Mouse (Mus musculus) ZHBTc4 (cell line): ENCODE measurements at regions not wholly inside any gene's neighbourhood (a gene's known extent, or its start where the extent isn't known, plus 50 kb on each side); places are given as distances from the start of the nearest gene placed in this dataset.

Experiments
- DNase-seq: peaks from one replicate; pipeline ENCODE4 v3.0.0-alpha.2; 2011; ENCODE audit warnings: low read depth, low spot score

DNA sequence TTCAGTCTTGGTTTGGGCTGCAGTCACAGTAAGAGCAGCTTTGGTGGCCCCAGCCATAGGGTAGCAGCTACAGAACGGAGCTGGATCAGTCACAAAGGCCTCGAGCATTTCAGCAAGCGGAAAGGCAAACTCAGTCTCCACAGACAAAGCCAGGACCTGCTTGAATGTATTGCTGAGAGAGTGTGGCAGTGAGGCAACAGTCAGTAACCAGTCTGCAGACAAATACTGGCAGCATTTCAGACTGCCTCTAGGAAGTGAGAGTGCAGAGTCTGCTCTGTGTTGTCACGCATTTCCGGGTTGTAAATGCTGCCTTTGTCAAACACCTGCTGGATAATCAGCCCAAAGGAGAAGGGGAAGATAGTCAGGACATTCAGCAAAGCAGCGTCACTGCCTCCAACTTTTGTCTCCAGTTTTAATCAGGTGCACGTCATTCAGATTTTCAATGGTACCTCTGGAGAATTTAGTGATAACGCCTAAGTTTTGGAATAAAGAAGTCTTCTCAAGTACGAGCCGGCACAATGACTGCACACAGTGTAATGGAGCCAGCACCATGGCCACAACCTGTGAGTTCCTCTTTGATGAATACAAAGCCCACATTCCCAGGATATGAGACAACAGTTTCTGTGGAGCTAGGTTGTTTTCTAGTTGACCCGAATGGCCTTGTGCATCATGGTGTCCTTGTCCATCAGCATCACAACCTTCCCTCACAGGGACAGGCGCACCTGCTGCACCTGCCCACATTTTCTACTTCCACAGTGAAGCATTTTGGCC lies 224.3 kb upstream of the Tmem161b start:
- peak; percentile 55 for DNase-seq

DNA sequence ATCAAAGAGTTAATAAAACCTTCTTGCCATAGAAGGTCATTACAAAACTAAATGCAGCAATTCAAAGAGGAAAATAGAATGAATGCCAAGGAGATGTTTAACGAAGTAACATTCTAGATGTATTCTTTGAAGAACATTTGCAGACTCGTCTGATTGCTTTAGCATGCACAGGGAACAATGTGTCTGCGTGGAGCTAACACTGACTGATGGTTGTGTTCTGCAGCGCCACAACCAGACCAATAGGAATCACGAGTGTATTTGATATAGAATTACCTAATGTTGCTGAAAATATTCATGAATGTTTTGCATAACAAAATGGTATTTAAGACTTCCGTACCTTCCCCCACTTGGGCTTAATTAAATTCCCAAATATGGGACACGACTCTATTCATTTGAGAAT lies 200.3 kb upstream of the Tmem161b start:
- DNase-seq: no peak

DNA sequence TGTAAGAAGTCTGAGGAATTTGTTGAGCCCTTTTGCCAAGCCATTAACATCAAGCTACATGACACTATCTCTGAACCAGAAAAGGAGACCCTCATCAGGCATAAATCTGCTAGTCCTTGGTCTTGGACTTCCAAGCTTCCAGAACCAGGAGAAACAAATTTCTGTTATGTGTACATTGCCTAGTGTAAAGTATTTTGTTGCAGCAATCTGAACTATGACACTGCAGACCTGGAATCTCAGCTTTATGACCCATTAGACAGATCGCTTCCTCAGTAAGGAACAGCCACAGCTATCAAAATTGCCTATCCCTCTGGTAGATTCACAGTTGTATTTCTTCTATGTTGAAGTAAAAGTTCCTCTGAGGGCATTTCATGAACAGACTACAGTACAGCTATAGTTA lies 199.1 kb upstream of the Tmem161b start:
- DNase-seq: no peak

DNA sequence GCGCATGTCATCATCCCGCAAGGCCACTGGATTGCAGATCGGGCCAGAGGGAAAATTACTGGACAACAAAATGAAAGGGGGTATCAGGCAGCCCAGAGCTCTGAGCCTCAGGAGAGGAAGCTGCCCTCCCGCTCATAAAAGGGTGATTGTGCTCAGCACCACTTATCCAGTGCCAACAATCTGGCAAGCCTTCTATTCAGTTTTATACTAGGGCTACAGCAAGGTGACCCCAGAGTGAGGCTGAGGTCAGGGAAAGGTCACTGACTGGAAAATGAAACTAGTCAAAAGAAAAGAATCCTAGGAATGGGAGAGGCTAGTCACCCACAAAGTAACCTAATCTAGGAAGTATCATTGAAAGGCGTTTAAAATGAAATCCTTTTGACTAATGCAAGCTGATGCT lies 198.5 kb upstream of the Tmem161b start:
- DNase-seq: peak; percentile 33

DNA sequence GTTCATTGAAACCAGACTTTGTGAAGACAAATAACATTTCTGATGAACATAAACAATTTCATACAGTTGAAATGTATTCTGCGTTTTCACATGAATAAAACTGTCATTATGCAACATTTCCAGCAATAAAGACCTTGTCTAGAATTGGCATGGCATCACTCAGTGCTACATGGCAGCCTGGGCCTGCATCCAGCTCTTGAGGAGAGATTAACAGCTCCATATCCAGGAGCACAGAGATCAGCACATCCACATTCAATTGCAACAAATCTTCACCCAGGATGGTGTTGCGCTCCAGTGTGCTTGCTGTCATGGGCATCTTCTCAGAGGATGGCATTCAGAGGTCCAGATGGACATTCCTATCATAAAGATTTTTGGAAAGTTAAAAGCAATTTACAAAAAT lies 196.7 kb upstream of the Tmem161b start:
- DNase-seq: no peak

DNA sequence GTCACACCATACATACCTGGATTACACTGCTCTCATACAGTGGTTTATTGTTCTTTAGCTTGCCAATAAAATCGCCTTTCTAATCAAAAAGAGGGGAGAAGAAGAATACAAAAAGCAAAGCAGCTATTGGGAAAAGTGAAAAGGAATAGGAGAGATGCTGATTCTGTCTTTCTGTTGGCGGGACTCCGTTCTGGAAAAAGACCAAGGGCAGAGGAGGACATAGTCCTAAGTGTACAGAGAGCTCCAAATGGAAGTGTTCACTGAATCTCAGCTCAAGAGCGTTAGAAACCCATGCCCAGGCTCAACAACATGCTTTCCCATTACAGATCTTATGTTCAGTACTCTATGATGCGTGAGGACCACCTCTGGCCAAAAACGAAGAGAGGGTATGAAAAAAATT lies 174.4 kb upstream of the Tmem161b start:
- no peak for DNase-seq

DNA sequence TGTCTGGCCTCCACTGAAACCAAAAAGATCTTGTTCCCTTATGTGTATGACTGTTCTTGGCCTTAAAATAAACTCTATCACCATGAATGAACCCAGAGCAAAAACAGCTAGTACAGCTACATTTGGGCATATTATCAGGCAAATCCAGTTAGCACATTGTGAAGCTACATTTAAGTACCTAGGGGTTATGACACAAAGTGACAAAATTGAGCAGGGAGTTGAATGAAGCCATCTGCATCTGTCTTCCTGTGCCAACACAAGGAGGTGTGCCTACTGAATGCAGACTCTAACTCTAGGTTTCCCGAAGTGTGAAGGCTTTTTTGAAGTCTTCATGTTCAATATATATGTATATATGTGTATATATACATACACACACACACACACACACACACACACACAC lies 169.9 kb upstream of the Tmem161b start:
- DNase-seq: no peak

DNA sequence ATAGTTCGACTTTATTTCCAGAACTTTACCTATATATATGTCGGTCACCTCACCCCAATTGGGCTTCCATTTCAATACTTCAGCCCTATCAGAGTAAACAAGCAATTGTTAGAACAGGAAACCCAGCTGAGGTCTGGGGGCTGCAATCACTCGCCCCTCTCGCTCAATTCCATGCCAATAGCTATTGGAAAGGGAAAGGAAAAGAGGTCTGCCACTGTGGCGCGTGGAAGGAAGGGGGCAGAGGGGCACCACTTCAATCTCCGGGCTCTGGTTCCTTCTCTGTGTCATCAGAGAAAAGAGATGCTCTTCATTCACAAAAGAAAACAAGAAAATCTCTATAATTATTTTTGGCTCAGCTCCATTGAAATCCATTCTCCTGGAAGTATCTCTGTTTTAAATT lies 167.1 kb upstream of the Tmem161b start:
- DNase-seq: no peak

DNA sequence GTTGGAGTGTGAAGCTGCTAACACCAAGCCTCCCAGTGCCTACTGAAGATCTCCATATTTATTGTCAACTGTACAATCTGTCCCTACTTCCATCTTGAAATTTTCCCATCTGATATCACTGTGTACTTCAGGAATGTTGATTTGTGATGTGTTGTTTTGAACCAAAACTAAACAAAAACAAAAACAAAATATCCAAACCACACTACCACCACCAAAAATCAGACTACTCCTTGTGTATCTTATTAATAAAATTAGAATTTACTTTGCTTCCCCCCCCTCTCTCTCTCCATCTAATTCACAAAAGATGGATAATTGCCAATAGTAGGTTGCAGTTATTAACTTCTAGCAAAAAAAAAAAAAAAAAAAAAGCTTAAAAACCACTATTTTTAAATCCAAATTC lies 166.5 kb upstream of the Tmem161b start:
- no peak for DNase-seq

DNA sequence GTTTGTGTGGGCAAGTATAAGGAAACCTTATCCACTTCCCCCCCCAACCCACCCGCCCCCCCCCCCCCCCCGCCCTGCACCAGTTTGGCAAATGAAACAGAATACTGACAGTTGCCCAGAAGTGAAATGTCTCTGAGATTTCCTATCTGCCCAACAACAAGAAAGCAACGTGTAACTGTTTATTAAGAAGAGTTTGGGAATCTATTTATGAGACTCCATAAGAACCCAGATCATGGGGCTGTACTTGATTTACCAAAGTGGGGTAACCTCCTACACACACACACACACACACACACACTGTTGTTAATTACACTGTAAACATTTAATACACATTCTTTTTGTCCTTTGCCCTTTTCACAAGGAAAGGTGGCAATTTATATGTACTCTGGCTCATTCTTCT lies 165.6 kb upstream of the Tmem161b start:
- no peak for DNase-seq

DNA sequence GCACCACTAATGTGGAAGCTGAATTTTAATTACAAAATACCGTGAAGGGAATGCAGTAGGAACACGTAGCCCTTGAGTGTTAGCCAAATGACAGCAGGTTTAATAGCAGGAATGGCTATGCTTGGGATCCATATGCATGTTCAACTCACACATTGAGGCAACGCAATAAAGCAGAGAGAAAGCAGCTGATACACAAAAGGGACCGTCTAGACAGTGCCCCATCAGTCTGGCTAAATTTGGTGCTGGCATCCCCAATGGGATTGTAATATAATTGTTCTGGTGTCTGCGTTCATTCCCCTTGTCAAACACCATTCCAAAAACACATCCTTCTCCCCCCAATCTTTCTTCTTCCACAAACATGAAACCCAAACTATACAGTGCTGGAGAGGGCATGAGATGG lies 165.1 kb upstream of the Tmem161b start:
- no peak for DNase-seq

DNA sequence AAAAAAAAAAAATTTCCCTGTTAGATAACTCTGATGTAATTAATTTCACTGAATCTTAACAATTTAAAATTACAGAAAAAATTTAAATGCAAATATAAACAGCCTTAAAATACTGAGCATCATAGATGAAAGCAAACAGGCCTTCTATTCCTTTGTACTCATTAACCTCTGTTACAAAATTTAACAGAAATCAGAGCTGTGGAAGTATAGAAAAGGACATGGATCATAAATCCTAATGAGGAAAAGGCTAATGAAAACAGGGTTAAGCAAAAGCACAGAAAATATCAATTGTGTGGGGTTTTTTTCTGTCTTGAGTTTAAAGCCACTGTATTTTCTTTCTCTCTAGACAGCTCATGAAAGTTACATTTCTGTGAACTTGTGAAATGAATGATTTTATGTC lies 164.6 kb upstream of the Tmem161b start:
- no peak for DNase-seq

DNA sequence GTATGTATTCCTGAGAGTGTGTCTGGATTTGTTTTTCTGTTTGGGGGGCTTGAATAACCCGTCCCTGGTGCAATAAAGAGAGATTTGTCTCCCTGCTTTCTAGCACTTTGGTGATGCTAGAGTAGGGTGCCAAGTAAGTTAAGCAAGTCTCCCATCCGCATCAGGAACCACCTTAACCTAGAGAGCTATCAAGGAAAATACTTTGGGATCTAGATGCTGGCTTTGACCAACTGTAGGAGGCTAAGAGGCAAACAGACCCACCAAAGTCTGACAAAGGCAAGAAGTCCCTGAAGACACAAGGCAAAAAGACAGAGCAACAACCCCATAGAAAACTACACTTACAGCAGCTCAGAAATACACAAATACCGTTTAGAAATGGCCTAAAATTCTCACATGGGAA lies 163.8 kb upstream of the Tmem161b start:
- no peak for DNase-seq

DNA sequence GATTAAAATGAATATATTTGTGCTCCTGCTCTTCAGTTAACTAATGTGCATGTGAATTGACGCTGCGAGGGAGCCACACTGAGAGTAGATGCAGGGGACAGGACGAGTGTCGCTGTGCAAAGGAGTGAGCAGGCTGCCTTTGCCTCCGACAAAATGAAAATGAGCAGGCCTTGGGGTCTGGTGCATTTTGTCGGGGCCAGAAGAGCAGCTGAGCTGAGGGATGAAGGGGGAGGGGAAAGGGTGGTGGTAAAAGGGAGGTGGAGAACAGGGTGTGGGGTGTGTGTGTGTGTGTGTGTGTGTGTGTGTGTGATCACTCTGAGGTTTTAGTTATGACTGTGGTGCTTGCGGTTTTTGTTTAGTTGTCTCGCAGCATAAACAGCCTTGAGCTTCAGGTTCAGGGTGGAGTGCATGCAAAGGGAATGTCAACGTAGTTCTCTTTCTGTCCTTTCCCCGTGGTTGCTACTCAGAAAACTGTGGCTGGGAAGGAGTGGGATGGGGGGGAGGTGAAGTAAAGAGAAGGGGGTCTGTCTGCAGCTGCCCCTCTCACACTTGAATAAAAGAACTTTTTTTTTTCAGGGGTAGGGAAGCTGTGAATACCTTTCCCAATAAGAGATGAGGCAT lies 163.0 kb upstream of the Tmem161b start:
- no peak for DNase-seq

DNA sequence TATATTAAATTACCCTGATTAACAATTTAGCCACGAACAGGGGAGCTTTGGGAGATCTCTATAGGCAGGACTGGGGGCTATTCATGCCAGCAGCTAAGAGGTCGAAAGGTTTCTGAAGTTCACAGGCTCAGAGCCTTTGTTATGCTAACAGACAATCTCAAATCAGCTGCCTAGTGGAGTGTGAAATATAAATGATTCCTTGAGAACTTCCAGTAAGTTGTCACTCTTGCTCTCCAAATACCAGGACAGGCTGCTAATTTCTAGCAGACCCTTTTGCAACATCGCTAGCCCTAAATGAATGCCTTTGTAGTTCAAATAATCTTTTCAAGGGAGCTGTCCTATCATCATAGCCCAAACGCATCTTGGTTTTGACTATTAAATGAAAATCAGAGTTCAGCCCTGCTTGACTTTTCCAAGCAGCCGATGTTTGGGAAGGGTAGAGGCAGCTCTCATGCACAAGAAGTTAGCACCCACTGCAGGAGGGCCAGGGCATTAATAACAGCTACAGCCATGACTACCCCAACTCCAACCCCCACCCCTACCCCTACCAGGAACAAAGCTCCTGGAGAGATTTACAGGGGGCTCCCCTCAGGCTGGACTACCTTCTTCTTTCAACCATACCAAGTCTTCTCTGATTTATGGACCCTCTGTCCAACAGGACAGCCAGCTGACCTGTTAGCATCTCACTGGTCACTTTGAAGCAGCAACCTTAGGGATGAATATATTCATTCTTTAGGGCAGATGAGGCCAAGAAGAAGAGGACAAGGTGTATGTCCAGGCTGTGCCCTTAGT lies 162.2 kb upstream of the Tmem161b start:
- peak; percentile 11 for DNase-seq

DNA sequence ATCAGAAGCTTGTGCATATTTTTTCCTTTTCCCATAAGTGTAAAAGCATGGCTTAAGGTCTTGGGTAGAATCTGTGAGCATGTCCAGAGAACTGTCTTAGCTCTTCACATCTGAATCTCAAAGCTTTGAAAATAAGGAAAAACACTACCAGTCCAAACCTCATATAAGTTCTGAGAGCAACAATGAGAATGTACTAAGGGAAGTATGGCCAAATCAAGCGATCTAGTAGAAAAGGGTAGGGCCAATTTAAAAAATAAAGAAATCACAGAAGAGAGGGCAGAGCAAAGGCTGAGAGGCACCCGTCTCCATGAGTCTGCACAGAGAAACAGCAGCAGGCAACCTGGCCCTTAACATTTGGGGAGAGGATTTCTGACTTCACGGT lies 161.7 kb upstream of the Tmem161b start:
- no peak for DNase-seq

DNA sequence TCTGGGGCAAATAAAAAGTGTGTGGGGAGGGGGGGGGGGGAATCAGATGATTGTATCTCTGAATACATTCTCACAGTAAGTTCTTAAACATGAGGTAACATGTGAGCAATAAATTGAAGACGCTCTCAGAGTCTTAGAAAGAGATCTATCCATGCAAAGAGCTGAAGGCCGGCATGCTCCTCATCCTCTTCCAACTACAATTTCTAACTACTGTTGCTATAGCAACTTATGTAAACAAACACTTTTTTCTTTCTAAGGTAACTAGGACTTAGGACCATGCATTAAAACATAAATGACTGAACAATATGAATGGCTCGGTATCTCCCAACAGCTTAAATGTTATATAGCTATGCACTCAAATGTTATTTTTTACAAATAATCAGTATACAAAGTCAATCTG lies 161.2 kb upstream of the Tmem161b start:
- no peak for DNase-seq

DNA sequence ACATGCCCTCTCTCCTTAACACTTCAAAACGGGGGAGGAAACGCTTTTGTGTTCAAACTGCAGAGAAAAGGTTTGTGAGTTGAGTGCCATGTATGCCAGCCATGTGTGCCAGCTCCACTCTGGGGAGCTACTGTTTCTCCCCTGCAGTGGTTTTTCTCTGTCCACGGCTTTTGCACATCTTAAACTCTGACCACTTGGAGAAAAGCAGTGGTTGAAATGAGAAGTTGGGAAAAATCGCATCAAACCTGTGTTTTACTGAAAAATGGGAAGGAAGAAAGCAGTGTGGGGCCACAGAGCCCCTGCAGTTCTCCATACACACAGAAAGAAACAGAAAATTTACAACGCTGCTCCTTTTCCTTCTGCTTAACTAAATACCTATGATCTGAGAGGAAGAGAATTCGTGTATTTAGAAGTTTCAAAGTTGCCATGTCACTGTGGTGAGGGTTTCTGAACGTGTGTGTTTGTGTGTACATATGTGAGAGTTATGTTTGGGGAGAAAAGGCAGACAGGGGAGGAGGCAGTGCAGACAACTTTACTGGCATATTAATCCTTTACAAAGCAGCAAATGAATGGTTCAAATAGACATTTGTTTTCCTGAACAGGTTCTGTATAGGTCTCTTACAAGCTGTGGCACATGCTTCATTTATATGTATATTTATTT lies 160.1 kb upstream of the Tmem161b start:
- no peak for DNase-seq

DNA sequence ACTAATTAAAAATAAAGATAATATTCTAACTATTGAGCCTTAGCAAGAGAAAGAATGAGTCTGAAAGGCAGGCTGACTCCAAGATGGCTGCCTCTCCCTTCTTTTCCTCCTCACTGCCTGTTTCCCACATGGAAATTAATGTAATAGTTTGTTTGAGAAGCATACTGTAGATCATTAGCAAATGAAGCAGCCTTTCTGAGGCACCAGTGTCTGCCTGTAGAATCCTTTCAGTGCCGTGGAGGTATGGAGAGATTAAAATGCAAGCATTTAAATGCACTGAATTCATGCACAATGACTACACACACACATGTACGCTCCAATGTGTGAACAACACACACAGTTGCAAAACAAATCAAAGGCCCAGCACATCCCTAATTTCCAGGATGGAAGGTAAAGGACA lies 159.5 kb upstream of the Tmem161b start:
- no peak for DNase-seq

DNA sequence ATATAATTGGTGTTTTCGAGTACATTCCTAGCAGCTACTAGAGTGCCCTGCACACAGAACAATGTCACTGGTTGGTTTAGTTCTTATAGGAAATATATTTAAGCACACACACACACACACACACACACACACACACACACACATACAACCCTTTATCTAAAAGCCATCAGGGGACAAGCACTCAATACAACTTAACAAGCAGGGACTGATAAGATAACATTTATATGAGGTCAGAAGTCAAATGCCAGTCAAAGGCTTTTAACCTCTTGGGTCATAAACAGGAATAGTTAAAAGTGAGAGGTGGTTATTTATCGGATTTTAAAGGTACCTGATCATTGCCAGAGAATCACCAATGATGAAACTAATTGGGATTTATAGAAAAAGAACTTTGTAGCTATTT lies 158.7 kb upstream of the Tmem161b start:
- no peak for DNase-seq

DNA sequence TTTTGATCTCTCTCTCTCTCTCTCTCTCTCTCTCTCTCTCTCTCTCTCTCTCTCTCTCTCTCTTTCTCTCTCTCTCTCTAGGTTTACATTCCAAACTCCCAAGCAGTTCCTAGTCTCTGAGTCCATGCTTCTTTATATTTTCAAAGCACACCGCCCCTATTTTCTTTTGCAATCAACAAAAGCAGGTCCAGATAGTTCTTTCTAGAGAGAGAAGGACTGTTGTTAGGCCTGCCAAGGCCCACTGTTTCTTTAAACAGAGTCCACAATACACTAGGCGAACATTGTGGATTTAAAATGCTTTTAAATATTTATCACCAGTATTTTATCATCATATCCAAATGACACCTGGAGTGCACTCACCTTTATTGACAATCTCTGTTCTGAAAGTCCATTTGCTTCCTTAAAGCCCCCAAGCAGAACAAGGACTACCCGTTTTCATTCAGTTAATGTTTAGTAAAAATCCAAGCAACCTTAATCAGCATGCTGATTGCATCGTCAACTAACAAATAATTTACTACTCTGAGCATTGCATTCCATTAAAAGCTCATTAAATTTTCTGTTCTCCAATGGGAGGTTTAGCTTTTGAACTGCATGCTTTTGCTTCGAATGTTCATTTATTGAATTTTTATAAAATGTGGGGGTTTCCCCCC lies 157.7 kb upstream of the Tmem161b start:
- no peak for DNase-seq
